Mouse (Mus musculus) heart, postnatal 0 days (tissue): ENCODE results near the gene Rapgef2.

Experiments
- CTCF ChIP-seq: IDR thresholded peaks from 2 replicates; pipeline ENCODE4 v1.5.1; 2016; ENCODE audit warnings: antibody characterized with exemption, control low read depth, low read depth
- EP300 ChIP-seq: IDR thresholded peaks from 2 replicates; pipeline ENCODE4 v1.6.1; 2016; ENCODE audit warnings: antibody characterized with exemption, low read depth

DNA sequence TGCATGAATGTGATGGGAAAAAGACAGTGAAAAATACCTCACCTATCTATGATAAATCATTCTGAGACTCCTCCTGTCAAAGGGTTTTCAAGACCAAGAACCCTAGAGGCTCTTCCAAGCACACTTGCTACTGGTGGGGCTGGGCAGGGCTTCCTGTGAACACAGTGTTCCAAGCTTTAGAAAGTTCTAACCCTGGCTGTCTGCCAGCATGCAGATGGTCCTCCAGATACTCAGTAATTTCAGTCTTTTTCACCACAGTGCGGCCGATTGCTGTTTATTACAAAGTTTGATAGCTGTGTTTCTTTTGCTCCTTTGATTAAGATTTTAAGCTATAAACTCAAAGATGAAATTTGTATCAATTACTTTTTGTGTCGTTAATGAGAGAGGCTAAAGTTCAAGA is 83.1 kb downstream of the Rapgef2 start:
- TF ChIP-seq CTCF, result no peak
- peak; percentile 62; the same call in 1 of the 2 replicates for TF ChIP-seq EP300
